Mouse (Mus musculus): ENCODE measurements around the gene Hspb6. TPM values are rescaled to one million over a fixed set of nuclear protein-coding genes. Genes with fewer than 3 reads are reported as not detected.

Hspb6 gene
- total RNA-seq, 2 experiments from 2014 or later, result 4.4 to 11.7 TPM

Other genes starting within 250 kb of the Hspb6 start
Only the 30 nearest of the 34 such genes appear.
- gene Sdhaf1, start 228.3 kb upstream of the Hspb6 start, total RNA-seq (2015), result 7.6 and 9.0 TPM in 2 replicates
- 10.5 and 11.7 TPM in 2 replicates for gene Sdhaf1, start 228.3 kb upstream of the Hspb6 start, total RNA-seq (2017)
- gene Lrfn3, start 189.4 kb upstream of the Hspb6 start, total RNA-seq (2015), result not detected in 2 replicates
- gene Lrfn3, start 189.4 kb upstream of the Hspb6 start, total RNA-seq (2017), result not detected in 2 replicates
- 406 and 473 TPM in 2 replicates for gene Tyrobp, start 138.4 kb upstream of the Hspb6 start, total RNA-seq (2015)
- gene Tyrobp, start 138.4 kb upstream of the Hspb6 start, total RNA-seq (2017), result 229 and 322 TPM in 2 replicates
- gene Hcst, start 132.3 kb upstream of the Hspb6 start, total RNA-seq (2015), result 28.1 and 30.3 TPM in 2 replicates
- gene Hcst, start 132.3 kb upstream of the Hspb6 start, total RNA-seq (2017), result 10.0 and 12.7 TPM in 2 replicates
- gene Nfkbid, start 130.4 kb upstream of the Hspb6 start, total RNA-seq (2015), result 14.1 and 24.0 TPM in 2 replicates
- gene Nfkbid, start 130.4 kb upstream of the Hspb6 start, total RNA-seq (2017), result 5.3 and 13.7 TPM in 2 replicates
- not detected in 2 replicates for gene Aplp1, start 106.6 kb upstream of the Hspb6 start, total RNA-seq (2015)
- not detected in 2 replicates for gene Aplp1, start 106.6 kb upstream of the Hspb6 start, total RNA-seq (2017)
- gene Kirrel2, start 94.5 kb upstream of the Hspb6 start, total RNA-seq (2015), result not detected in 2 replicates
- gene Kirrel2, start 94.5 kb upstream of the Hspb6 start, total RNA-seq (2017), result not detected in 2 replicates
- 0.27 TPM in 1 of 2 replicates, not detected in the other for gene Nphs1, start 93.9 kb upstream of the Hspb6 start, total RNA-seq (2015)
- 0.58 and 0.95 TPM in 2 replicates for gene Nphs1, start 93.9 kb upstream of the Hspb6 start, total RNA-seq (2017)
- gene Prodh2, start 58.6 kb upstream of the Hspb6 start, total RNA-seq (2015), result not detected in 2 replicates
- gene Prodh2, start 58.6 kb upstream of the Hspb6 start, total RNA-seq (2017), result not detected in 2 replicates
- 4.5 and 5.8 TPM in 2 replicates for gene Arhgap33, start 17.1 kb upstream of the Hspb6 start, total RNA-seq (2015)
- 1.4 and 2.0 TPM in 2 replicates for gene Arhgap33, start 17.1 kb upstream of the Hspb6 start, total RNA-seq (2017)
- 11.5 and 16.3 TPM in 2 replicates for gene Proser3, start 121 bp downstream of the Hspb6 start, total RNA-seq (2015)
- 1.8 and 4.7 TPM in 2 replicates for gene Proser3, start 121 bp downstream of the Hspb6 start, total RNA-seq (2017)
- 54.8 and 67.5 TPM in 2 replicates for gene Lin37, start 7.7 kb downstream of the Hspb6 start, total RNA-seq (2015)
- 27.2 and 39.8 TPM in 2 replicates for gene Lin37, start 7.7 kb downstream of the Hspb6 start, total RNA-seq (2017)
- 21.4 and 23.4 TPM in 2 replicates for gene U2af1l4, start 11.1 kb downstream of the Hspb6 start, total RNA-seq (2015)
- gene U2af1l4, start 11.1 kb downstream of the Hspb6 start, total RNA-seq (2017), result 86.9 and 96.7 TPM in 2 replicates
- gene Gm49396, start 11.2 kb downstream of the Hspb6 start, total RNA-seq (2015), result 2.2 and 3.7 TPM in 2 replicates
- gene Gm49396, start 11.2 kb downstream of the Hspb6 start, total RNA-seq (2017), result 3.4 and 3.9 TPM in 2 replicates
- 181 and 202 TPM in 2 replicates for gene Psenen, start 11.4 kb downstream of the Hspb6 start, total RNA-seq (2015)
- gene Psenen, start 11.4 kb downstream of the Hspb6 start, total RNA-seq (2017), result 150 and 154 TPM in 2 replicates
- gene Igflr1, start 13.2 kb downstream of the Hspb6 start, total RNA-seq (2015), result 7.2 and 9.2 TPM in 2 replicates
- gene Igflr1, start 13.2 kb downstream of the Hspb6 start, total RNA-seq (2017), result not detected in 2 replicates
- 72.2 and 99.8 TPM in 2 replicates for gene Kmt2b, start 36.5 kb downstream of the Hspb6 start, total RNA-seq (2015)
- 11.7 and 14.5 TPM in 2 replicates for gene Kmt2b, start 36.5 kb downstream of the Hspb6 start, total RNA-seq (2017)
- gene Zbtb32, start 46.7 kb downstream of the Hspb6 start, total RNA-seq (2015), result not detected in 2 replicates
- gene Zbtb32, start 46.7 kb downstream of the Hspb6 start, total RNA-seq (2017), result not detected in 2 replicates
- 0.61 and 1.3 TPM in 2 replicates for gene Upk1a, start 60.7 kb downstream of the Hspb6 start, total RNA-seq (2015)
- gene Upk1a, start 60.7 kb downstream of the Hspb6 start, total RNA-seq (2017), result 0.14 TPM in 1 of 2 replicates, not detected in the other
- 325 and 346 TPM in 2 replicates for gene Cox6b1, start 74.0 kb downstream of the Hspb6 start, total RNA-seq (2015)
- gene Cox6b1, start 74.0 kb downstream of the Hspb6 start, total RNA-seq (2017), result 428 and 592 TPM in 2 replicates
- gene Etv2, start 83.7 kb downstream of the Hspb6 start, total RNA-seq (2015), result not detected in 2 replicates
- gene Etv2, start 83.7 kb downstream of the Hspb6 start, total RNA-seq (2017), result not detected in 2 replicates
- gene Rbm42, start 98.1 kb downstream of the Hspb6 start, total RNA-seq (2015), result 43.9 and 52.2 TPM in 2 replicates
- 36.7 and 39.9 TPM in 2 replicates for gene Rbm42, start 98.1 kb downstream of the Hspb6 start, total RNA-seq (2017)
- 31.0 and 31.3 TPM in 2 replicates for gene Haus5, start 112.8 kb downstream of the Hspb6 start, total RNA-seq (2015)
- gene Haus5, start 112.8 kb downstream of the Hspb6 start, total RNA-seq (2017), result 21.5 and 28.7 TPM in 2 replicates
- gene Pmis2, start 119.4 kb downstream of the Hspb6 start, total RNA-seq (2015), result not detected in 2 replicates
- not detected in 2 replicates for gene Pmis2, start 119.4 kb downstream of the Hspb6 start, total RNA-seq (2017)
- 0.69 TPM in 1 of 2 replicates, not detected in the other for gene 2200002J24Rik, start 146.7 kb downstream of the Hspb6 start, total RNA-seq (2015)
- not detected in 2 replicates for gene 2200002J24Rik, start 146.7 kb downstream of the Hspb6 start, total RNA-seq (2017)
- 1.2 and 1.3 TPM in 2 replicates for gene Atp4a, start 160.0 kb downstream of the Hspb6 start, total RNA-seq (2015)
- 0.37 and 0.51 TPM in 2 replicates for gene Atp4a, start 160.0 kb downstream of the Hspb6 start, total RNA-seq (2017)
- gene Tmem147, start 177.4 kb downstream of the Hspb6 start, total RNA-seq (2015), result 210 and 218 TPM in 2 replicates
- 65.9 and 76.4 TPM in 2 replicates for gene Tmem147, start 177.4 kb downstream of the Hspb6 start, total RNA-seq (2017)
- not detected in 2 replicates for gene Gapdhs, start 191.5 kb downstream of the Hspb6 start, total RNA-seq (2015)
- gene Gapdhs, start 191.5 kb downstream of the Hspb6 start, total RNA-seq (2017), result not detected in 2 replicates
- 1.6 TPM in 2 replicates for gene Sbsn, start 199.3 kb downstream of the Hspb6 start, total RNA-seq (2015)
- 0.47 and 1.3 TPM in 2 replicates for gene Sbsn, start 199.3 kb downstream of the Hspb6 start, total RNA-seq (2017)
- gene Dmkn, start 211.6 kb downstream of the Hspb6 start, total RNA-seq (2015), result 81.7 and 87.4 TPM in 2 replicates
- gene Dmkn, start 211.6 kb downstream of the Hspb6 start, total RNA-seq (2017), result 95.3 and 119 TPM in 2 replicates